Comparison of ENCODE assay signal across 9 mouse cellular contexts in the genomic region with DNA sequence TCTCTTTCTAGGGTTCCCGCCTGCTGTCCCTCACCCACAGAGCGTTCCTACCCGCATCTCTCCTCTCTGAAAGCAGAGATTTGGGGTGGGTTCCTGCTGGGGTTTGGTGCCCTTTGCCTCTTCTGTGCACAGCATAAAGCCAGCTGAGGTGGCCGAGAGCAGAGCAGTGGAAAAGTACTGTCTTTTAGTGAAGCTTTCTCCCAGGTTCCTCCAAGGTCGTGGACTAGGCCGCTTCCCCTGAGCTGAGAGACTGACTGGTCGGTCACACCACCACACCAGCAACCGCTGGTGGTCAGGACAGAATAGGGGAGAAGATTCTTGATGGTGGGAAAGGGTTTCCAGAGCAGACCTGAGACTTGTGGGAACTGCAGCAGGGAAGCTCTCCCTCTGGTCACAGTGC. TPM values are rescaled to one million over a fixed set of nuclear protein-coding genes. Genes with fewer than 3 reads are reported as not detected.
DNase-seq lines count a peak whose midpoint lies in the region; ATAC-seq and TF ChIP-seq lines count a peak whose summit lies in the region.
"Had no signal": no experiment of that assay in that cellular context is flagged by ENCODE, and none has a peak within 500 bp of the region (broad histone marks: within the 10 kb centered on the region; RNA-seq: fewer than 3 reads in every experiment).

No protein-coding gene starts in this region.

- no peak for DNase-seq in forebrain, embryonic 10.5 days (ENCODE audit: extremely low spot score, low spot score)
- DNase-seq in forebrain, embryonic 11.5 days (ENCODE audit: low spot score), result no peak
- DNase-seq in lung, postnatal 25 days (ENCODE audit: low spot score), result no peak
- no peak for DNase-seq in left cerebral cortex, postnatal 14 days (ENCODE audit: low spot score in 2 of 2)
- no peak for DNase-seq in urinary bladder, postnatal 4 days (ENCODE audit: low spot score in 2 of 2)
- DNase-seq: B cell, adult 2 months had no signal

- ATAC-seq in forebrain, embryonic 11.5 days (replicated peaks; ENCODE audit: low FRiP score), result no peak
- ATAC-seq in lung, embryonic 16.5 days (ENCODE audit: low read depth), result no peak
- ATAC-seq in intestine, postnatal 0 days, result no peak
- no peak for ATAC-seq in stomach, embryonic 15.5 days (ENCODE audit: insufficient read depth, low FRiP score, low read depth)

- no peak for TF ChIP-seq CTCF in intestine, postnatal 0 days (IDR thresholded peaks at IDR 0.05; ENCODE audit: low read depth)

- H3K27me3 ChIP-seq in forebrain, embryonic 10.5 days (ENCODE audit: poor library complexity, severe bottlenecking), result peaks cover 88% of the 10 kb centered on the region
- peaks cover 52% of the 10 kb centered on the region for H3K27me3 ChIP-seq in forebrain, embryonic 11.5 days (ENCODE audit: control insufficient read depth, insufficient read depth, low read length)
- H3K27me3 ChIP-seq in lung, embryonic 16.5 days (ENCODE audit: control insufficient read depth, insufficient read depth, low read depth, low read length), result peaks cover 58% of the 10 kb centered on the region
- peaks cover 54% of the 10 kb centered on the region for H3K27me3 ChIP-seq in intestine, postnatal 0 days (replicated peaks; ENCODE audit: control insufficient read depth, insufficient read depth, low read length)
- H3K27me3 ChIP-seq in stomach, embryonic 15.5 days (replicated peaks), result peaks cover 55% of the 10 kb centered on the region

- no peaks in the 10 kb centered on the region for H3K36me3 ChIP-seq in forebrain, embryonic 10.5 days (replicated peaks)
- no peaks in the 10 kb centered on the region for H3K36me3 ChIP-seq in forebrain, embryonic 11.5 days (ENCODE audit: control insufficient read depth, insufficient read depth, low read length)
- H3K36me3 ChIP-seq in lung, embryonic 16.5 days (ENCODE audit: control insufficient read depth, insufficient read depth, low read length), result no peaks in the 10 kb centered on the region
- H3K36me3 ChIP-seq in intestine, postnatal 0 days (ENCODE audit: control insufficient read depth, insufficient read depth), result no peaks in the 10 kb centered on the region
- no peaks in the 10 kb centered on the region for H3K36me3 ChIP-seq in stomach, embryonic 15.5 days

- no peak overlapping the region for H3K4me2 ChIP-seq in forebrain, embryonic 11.5 days (ENCODE audit: low read depth, low read length, severe bottlenecking)
- peak overlapping the region; percentile 52; the same call in 1 of the 2 replicates for H3K4me2 ChIP-seq in lung, embryonic 16.5 days (ENCODE audit: low read depth, low read length)
- peak overlapping the region; percentile 52 for H3K4me2 ChIP-seq in intestine, postnatal 0 days (replicated peaks; ENCODE audit: low read depth)
- H3K4me2 ChIP-seq in stomach, embryonic 15.5 days, result peak overlapping the region; percentile 72

- intact Hi-C loops in left cerebral cortex, postnatal 14 days (cut with DNase I), result no loop called here

- 5% methylated on average over 8 of the region's 8 CpGs for WGBS in forebrain, embryonic 10.5 days
- WGBS in forebrain, embryonic 11.5 days, result 4% methylated on average over 8 of the region's 8 CpGs
- WGBS in lung, embryonic 16.5 days, result 12% methylated on average over 8 of the region's 8 CpGs
- 14% methylated on average over 8 of the region's 8 CpGs for WGBS in intestine, postnatal 0 days
- WGBS in stomach, embryonic 15.5 days, result 8% methylated on average over 8 of the region's 8 CpGs

- H3K4me1 ChIP-seq in forebrain, embryonic 10.5 days, result peaks cover 23% of the 10 kb centered on the region
- H3K4me1 ChIP-seq in forebrain, embryonic 11.5 days (replicated peaks; ENCODE audit: control insufficient read depth, insufficient read depth, low read length), result peaks cover 10% of the 10 kb centered on the region
- H3K4me1 ChIP-seq in lung, embryonic 16.5 days (replicated peaks; ENCODE audit: control insufficient read depth, insufficient read depth, low read length), result peaks cover 16% of the 10 kb centered on the region
- no peaks in the 10 kb centered on the region for H3K4me1 ChIP-seq in intestine, postnatal 0 days (replicated peaks; ENCODE audit: control insufficient read depth, insufficient read depth, low read length)
- H3K4me1 ChIP-seq in stomach, embryonic 15.5 days, result peaks cover 15% of the 10 kb centered on the region

- H3K9ac ChIP-seq in forebrain, embryonic 11.5 days (ENCODE audit: low read length), result no peak overlapping the region
- no peak overlapping the region for H3K9ac ChIP-seq in lung, embryonic 16.5 days (ENCODE audit: low read length)
- no peak overlapping the region for H3K9ac ChIP-seq in intestine, postnatal 0 days (ENCODE audit: low read depth, low read length)
- H3K9ac ChIP-seq in stomach, embryonic 15.5 days, result no peak overlapping the region

- peak overlapping the region; percentile 49 for H3K4me3 ChIP-seq in forebrain, embryonic 10.5 days
- H3K4me3 ChIP-seq in forebrain, embryonic 11.5 days (ENCODE audit: low read depth, low read length), result no peak overlapping the region
- peak overlapping the region; percentile 40 for H3K4me3 ChIP-seq in lung, embryonic 16.5 days (ENCODE audit: low read length)
- 0 out of 2 replicates have a peak overlapping the region, but pooled peaks have one; percentile 21 for H3K4me3 ChIP-seq in intestine, postnatal 0 days (ENCODE audit: low read depth, low read length)
- H3K4me3 ChIP-seq in stomach, embryonic 15.5 days (replicated peaks), result peak overlapping the region; percentile 37

- no peaks in the 10 kb centered on the region for H3K9me3 ChIP-seq in forebrain, embryonic 10.5 days
- no peaks in the 10 kb centered on the region for H3K9me3 ChIP-seq in forebrain, embryonic 11.5 days (ENCODE audit: control insufficient read depth, low read length)
- no peaks in the 10 kb centered on the region for H3K9me3 ChIP-seq in lung, embryonic 16.5 days (ENCODE audit: control insufficient read depth, low read length)
- H3K9me3 ChIP-seq in intestine, postnatal 0 days (ENCODE audit: control insufficient read depth), result no peaks in the 10 kb centered on the region
- H3K9me3 ChIP-seq in stomach, embryonic 15.5 days, result no peaks in the 10 kb centered on the region

- H3K27ac ChIP-seq in forebrain, embryonic 10.5 days, result no peak overlapping the region
- H3K27ac ChIP-seq in forebrain, embryonic 11.5 days (ENCODE audit: low read depth, low read length), result no peak overlapping the region
- H3K27ac ChIP-seq in lung, embryonic 16.5 days (ENCODE audit: low read length), result no peak overlapping the region
- H3K27ac ChIP-seq in intestine, postnatal 0 days (ENCODE audit: low read depth, low read length), result no peak overlapping the region
- H3K27ac ChIP-seq in stomach, embryonic 15.5 days, result no peak overlapping the region

RNA-seq across cellular contexts. Expression of a gene that starts 0.4 kb away (rescaled TPM):
- not detected in 2 replicates for polyA plus RNA-seq in forebrain, embryonic 10.5 days (2016; fragmentation: Nextera tagmentation; extraction: Ambion mirVana)
- polyA plus RNA-seq in forebrain, embryonic 11.5 days (2014; fragmentation: Nextera tagmentation; extraction: Ambion mirVana), result not detected in 2 replicates
- polyA plus RNA-seq in lung, embryonic 16.5 days (2015; fragmentation: Nextera tagmentation; extraction: Ambion mirVana), result 0.09 TPM in 1 of 2 replicates, not detected in the other
- polyA plus RNA-seq in intestine, postnatal 0 days (2015; fragmentation: Nextera tagmentation; extraction: Ambion mirVana), result not detected in 2 replicates
- 0.31 TPM in 1 of 2 replicates, not detected in the other for polyA plus RNA-seq in stomach, embryonic 15.5 days (2015; fragmentation: Nextera tagmentation; extraction: Ambion mirVana)
- total RNA-seq in left cerebral cortex, postnatal 14 days (2021), result 10 to 100 TPM; 33.9 TPM

RNA-seq across cellular contexts. Expression of a gene that starts 28.9 kb away (rescaled TPM):
- 2.1 and 2.5 TPM in 2 replicates for polyA plus RNA-seq in forebrain, embryonic 10.5 days (2016; fragmentation: Nextera tagmentation; extraction: Ambion mirVana)
- 1.9 and 2.2 TPM in 2 replicates for polyA plus RNA-seq in forebrain, embryonic 11.5 days (2014; fragmentation: Nextera tagmentation; extraction: Ambion mirVana)
- polyA plus RNA-seq in lung, embryonic 16.5 days (2015; fragmentation: Nextera tagmentation; extraction: Ambion mirVana), result 19.8 and 22.8 TPM in 2 replicates
- 37.5 and 41.7 TPM in 2 replicates for polyA plus RNA-seq in intestine, postnatal 0 days (2015; fragmentation: Nextera tagmentation; extraction: Ambion mirVana)
- polyA plus RNA-seq in stomach, embryonic 15.5 days (2015; fragmentation: Nextera tagmentation; extraction: Ambion mirVana), result 14.5 and 19.3 TPM in 2 replicates
- 1 to 10 TPM; 3.3 to 4.1 TPM for total RNA-seq in left cerebral cortex, postnatal 14 days (2021)

RNA-seq across cellular contexts. Expression of a gene that starts 37.8 kb away (rescaled TPM):
- 21.2 and 22.7 TPM in 2 replicates for polyA plus RNA-seq in forebrain, embryonic 10.5 days (2016; fragmentation: Nextera tagmentation; extraction: Ambion mirVana)
- 18.6 and 21.1 TPM in 2 replicates for polyA plus RNA-seq in forebrain, embryonic 11.5 days (2014; fragmentation: Nextera tagmentation; extraction: Ambion mirVana)
- 16.8 and 18.2 TPM in 2 replicates for polyA plus RNA-seq in lung, embryonic 16.5 days (2015; fragmentation: Nextera tagmentation; extraction: Ambion mirVana)
- 34.7 and 35.0 TPM in 2 replicates for polyA plus RNA-seq in intestine, postnatal 0 days (2015; fragmentation: Nextera tagmentation; extraction: Ambion mirVana)
- 15.7 and 18.6 TPM in 2 replicates for polyA plus RNA-seq in stomach, embryonic 15.5 days (2015; fragmentation: Nextera tagmentation; extraction: Ambion mirVana)
- total RNA-seq in left cerebral cortex, postnatal 14 days (2021), result 10 to 100 TPM; 50.5 to 55.9 TPM

RNA-seq across cellular contexts. Expression of a gene that starts 57.4 kb away (rescaled TPM):
- polyA plus RNA-seq in forebrain, embryonic 10.5 days (2016; fragmentation: Nextera tagmentation; extraction: Ambion mirVana), result 0.96 and 0.98 TPM in 2 replicates
- polyA plus RNA-seq in forebrain, embryonic 11.5 days (2014; fragmentation: Nextera tagmentation; extraction: Ambion mirVana), result 2.2 and 2.5 TPM in 2 replicates
- polyA plus RNA-seq in lung, embryonic 16.5 days (2015; fragmentation: Nextera tagmentation; extraction: Ambion mirVana), result 2.5 and 2.9 TPM in 2 replicates
- 10.9 and 12.2 TPM in 2 replicates for polyA plus RNA-seq in intestine, postnatal 0 days (2015; fragmentation: Nextera tagmentation; extraction: Ambion mirVana)
- polyA plus RNA-seq in stomach, embryonic 15.5 days (2015; fragmentation: Nextera tagmentation; extraction: Ambion mirVana), result 5.0 and 5.2 TPM in 2 replicates
- 100 to 1,000 TPM; 755 to 854 TPM for total RNA-seq in left cerebral cortex, postnatal 14 days (2021)
